Mouse (Mus musculus): ENCODE measurements at regions not wholly inside any gene's neighbourhood (a gene's known extent, or its start where the extent isn't known, plus 50 kb on each side); places are given as distances from the start of the nearest gene placed in this dataset.

DNA sequence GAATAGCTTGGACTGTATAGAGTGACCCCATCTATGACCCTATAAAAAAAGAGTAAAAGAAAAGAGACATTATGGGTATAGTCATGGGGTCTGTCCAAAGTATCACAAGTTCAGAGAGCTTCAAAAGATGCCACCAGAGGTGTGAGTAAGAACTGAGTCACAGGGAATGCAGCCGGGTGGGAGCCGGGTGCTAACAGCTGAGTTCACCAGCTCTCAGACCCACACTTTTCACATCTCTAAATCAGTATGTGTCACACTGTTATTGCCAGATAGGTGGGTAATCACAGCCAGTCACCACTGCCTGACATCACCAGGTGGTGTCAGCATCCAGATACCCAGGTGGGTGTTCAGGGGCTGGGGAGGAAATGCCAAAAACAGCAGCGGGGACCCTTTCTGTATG is 81.1 kb upstream of the Spred2 start:
- DNase-seq, result no peak

DNA sequence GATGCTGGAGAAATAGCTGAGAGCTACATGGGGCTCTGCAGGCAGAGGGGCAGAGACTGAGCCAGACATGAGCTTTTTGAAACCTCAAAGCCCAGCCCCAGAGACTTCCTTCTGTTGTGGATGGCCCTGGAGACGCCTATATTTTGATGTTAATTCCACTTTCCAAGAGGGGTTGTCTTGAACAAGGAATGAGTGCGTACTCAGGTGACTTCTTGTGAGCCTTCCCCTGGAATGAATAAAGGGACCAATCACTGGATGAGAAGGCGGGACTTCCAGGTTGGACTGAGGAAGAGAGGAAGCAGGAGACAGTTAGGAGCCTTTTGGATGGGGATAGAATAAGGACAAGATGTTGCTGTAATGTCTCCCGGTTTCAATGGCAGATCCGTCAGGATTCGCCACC is 76.3 kb upstream of the Spred2 start:
- no peak for DNase-seq

DNA sequence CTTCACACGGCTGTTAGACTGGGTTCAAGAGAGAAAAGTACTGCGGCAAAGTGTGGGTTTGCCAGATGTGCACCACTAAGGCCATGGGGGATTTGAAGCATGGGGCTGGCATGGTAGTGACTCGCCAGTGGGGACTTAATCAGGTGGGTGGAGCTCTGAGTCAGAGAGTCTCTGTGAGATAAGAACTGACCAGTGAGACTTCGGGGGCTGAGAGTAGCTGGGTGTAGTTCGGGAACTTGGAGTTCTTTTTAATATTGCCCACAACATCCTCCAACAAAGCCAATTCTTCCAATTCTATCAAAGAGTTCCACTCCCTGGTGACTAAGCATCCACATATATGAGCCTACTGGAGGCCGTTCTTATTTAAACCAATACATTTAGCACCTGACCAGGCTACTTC is 75.8 kb upstream of the Spred2 start:
- DNase-seq, result no peak

DNA sequence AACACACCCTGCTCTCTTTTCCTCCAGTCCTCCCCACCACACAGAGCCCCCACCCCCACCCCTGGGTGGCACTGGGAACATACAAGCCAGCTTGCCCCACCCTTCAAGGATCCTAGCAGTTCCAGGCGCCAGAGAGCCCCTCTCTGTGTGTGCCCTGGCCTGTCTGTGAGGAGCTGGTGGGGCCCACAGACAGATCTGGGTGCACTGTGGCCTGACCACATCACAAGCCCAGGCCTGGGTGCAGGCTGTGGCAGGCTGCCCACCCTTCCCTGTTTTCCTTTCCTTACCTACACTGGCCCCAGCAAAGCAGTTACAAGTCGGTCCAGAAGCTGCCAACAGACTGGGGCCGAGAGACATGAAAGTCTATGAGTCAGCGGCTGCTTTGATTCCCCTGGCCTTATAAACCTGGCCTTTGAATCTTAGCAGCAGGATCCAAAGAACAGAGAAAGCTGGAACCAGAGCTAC is 74.8 kb upstream of the Spred2 start:
- no peak for DNase-seq

DNA sequence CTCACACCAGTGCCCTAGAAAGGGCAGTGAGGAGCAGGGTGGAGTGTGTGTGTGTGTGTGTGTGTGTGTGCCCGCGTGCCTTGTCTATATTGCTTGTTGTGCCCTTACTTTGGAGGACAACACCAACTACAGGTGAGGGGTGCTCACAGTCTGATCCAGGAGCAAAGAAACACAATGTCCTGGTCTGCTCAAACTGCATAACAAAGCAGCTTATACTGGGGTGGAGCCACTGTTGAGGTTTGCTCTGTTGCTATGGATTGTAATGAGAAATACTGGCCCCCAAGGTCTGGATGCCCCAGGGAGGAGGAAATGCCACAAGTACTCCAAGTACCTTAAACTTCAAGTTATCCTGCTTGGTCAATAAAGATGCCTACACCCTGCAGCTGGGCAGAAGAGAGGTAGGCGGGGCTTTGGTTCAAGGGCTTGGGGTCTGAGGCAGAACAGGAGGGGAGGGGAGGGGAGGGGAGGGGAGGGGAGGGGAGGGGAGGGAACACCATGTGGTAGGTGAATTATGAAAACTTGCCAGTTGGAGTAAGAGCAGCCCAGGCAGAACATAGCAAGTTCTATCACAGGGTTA is 74.2 kb upstream of the Spred2 start:
- DNase-seq, result no peak

DNA sequence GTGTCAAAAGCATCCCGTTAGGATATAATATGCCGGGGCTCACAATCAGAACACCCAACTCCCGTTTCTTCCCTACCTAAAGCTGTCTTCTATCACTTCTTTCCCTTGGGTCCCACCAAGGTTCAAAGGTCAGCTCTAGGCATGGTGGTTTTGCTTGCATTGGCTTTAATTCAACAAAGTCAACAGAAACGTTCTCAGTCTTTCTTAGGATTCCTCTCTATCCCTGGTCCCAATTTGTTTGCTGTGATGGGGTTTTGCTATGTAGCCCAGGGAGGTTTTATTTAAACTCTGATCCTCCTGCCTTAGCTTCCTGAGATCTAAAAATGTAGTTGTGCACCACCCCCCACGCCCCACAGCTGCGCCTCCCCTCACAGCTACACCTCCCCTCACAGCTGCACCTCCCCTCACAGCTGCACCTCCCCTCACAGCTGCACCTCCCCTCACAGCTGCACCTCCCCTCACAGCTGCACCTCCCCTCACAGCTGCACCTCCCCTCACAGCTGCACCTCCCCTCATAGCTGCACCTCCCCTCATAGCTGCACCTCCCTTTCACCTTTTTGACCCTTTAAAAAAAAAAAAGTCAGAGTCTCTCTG is 73.1 kb upstream of the Spred2 start:
- DNase-seq, result no peak

DNA sequence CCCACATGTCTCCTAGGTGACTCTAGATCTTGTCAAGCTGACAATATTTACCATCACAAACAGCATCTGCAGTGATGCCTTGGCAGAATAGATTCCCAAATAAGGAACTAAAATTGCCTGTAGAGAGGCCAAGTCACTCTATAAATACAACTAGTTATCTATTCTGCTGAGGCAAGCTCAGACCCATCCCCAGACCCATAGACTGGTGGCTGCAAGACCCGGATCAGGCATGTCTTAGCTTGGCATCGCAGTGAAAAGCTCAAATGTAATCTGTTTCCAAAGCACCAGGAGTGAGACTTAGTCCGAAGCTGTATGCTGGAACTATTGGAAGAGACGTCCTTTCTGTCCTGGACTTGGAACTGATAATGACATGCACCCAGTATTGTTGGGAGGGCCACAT is 62.6 kb upstream of the Spred2 start:
- no peak for DNase-seq

DNA sequence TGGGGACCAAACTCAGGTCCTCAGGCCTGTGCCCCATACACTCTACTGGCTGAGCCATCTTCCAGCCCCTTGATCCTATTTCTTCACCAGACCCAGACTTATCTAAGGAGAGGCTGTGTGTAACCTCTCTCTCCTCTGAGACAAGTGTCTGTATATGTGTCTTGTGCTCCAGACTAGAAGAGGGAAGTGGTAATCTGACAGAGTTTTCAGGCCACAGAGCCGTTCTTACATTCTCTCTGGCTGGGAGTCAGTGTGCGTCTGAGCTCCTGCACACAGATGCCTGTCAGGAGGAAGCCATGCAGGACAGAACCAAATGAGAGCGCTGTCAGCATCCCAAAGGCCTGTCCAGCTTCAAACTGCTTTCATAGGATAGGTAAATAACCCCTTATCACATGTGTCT is 60.8 kb upstream of the Spred2 start:
- no peak for DNase-seq

DNA sequence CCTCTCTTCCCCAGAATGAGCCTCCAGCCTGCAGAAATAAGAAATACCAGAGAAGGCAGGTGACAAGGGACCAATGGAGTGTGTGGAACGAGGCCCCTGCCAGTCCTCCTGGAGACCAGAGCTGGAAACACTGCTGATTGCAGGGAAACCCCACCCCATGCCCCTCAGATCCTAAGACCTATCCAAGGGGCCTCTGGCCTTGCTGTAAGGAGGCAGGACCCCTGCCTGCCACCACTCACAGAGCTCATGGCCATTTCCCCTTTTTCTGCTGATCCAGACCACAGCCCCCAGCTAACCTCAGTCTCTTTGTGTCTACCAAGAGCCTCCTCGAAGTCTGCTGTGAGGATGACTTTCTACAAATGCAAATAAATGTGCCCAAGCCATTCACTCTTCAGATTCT is 57.9 kb upstream of the Spred2 start:
- no peak for DNase-seq

DNA sequence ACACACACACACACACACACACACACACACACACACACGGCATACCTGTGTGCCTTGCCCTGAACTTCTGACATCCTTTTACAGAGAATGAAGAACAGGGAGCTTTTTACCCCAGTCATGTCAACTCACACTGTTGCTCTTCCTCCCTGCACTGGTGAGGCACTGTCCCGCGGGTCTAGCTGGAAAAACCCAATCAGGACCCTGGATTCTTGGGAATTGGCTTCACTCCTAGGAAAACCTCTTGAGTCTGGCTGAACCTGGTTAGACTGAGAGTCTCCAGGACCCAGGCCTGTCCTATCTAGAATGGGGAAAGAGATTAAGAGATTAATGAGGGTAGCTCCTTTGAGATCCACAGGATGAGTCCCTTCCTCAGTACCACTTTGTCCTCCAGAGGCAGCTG is 54.5 kb upstream of the Spred2 start:
- DNase-seq, result no peak

DNA sequence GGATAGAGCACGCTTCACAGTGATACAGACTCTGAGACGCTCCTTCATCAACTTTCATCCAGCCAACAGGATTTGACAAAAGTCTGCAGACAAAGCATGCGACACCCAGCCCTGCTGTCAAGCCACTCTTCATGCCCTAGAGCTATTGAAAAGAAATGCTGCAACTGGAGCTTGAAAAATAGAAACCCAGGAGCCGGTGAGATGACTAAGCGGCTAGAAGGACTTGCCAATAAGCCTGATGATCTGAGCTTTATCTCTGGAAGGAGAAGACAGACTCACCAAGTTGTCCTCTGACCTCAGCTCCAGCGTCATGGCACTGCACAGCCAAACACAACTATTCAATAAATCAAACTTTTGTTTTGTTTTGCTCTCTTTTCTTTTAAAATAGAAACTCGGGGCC is 54.0 kb upstream of the Spred2 start:
- no peak for DNase-seq

DNA sequence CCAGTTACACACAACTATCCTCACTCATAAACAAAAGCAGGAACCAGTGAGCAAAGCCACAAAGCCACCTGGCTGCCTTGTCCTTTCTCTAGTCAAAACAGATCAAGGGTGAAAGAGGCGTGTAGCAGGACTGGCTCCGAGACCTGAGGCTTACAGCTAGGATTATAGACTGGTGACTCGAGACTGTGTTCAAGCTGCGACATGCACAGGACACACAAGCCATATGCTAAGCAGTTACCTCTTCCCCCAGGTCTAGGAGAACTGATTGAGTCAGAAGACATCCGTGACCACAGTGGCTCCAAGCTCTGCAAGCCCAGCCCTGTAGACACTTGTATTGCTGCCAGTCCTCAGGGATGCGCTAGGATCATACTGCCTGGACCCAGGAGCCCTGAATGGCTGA is 50.4 kb upstream of the Spred2 start:
- no peak for DNase-seq
